Mouse (Mus musculus) yolk sac, embryonic 10.5 days (tissue): Measurements from ENCODE around the gene Flt1.
A peak's percentile ranks its signal among the peaks of the same experiment; 100 is the strongest.

ENCODE experiments used
- DNase-seq: peaks from one replicate; pipeline ENCODE4 v3.0.0-alpha.2; 2017; ENCODE audit warnings: low spot score

Gene Flt1

DNA sequence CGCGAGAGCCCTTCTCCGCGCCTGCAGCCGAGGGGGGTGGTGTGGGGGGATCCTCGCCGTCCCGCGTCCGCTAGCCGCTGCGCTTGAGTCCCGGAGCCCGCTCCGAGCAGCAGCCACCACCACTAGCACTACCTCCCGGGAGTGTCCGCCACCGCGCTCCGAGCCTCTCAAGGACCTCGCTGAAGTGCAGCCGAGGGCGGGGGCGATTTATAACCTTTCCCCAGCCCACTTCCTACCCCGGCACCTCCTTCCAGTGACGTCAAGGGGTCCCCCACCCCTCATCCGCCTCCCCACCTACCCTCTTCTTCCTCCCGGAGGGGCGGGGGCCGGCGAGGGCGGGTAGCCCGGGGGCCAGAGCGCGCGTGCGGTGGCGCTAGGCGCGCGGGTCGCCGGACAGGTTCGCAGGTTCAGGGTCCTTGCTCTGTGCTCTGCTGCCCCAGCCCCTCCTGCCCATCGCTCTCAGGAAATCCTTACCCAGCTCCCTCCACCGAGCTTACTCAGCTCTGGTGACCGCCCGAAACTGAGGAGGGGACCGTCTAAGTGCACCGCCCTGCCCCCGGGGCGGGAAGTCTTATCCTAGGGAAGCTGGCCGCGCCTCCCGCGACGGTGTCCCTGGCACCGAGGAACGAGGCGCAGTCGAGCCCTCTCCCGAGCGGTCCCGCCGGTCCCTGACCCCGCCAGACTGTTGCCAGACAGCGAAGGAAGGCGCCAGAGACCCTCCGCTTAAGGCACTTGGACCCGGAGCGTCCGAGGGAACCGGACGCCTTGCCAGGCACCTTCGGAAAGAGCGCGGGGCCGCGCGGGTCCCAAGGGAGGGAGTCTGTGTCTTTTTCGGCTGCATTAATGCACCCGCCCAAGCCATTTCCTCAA, at the start of gene Flt1:
TSS of gene Flt1 (minus strand) at position 181 of the 870 bp plus-strand sequence.
- peak; percentile 37 for DNase-seq

DNA sequence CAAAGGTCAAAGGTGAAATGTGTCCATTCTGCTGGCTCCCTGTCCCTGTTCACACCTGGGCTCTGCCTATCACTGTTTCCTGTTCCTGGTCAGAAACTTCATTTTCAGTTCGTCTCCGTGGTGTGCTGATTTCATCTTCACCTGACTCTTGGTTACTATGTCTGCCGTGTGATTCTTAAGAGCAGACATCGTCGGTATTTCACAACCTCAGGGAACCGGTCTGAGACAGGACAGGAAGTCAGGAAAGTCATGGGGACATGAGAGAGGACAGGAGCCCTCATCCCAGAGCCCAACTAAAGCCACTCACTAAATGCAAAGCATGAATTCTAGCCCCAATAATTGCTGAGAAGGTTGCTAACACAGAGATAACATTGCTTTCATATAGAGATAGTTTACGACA, 49.4 kb upstream of the Flt1 start:
- no peak for DNase-seq

DNA sequence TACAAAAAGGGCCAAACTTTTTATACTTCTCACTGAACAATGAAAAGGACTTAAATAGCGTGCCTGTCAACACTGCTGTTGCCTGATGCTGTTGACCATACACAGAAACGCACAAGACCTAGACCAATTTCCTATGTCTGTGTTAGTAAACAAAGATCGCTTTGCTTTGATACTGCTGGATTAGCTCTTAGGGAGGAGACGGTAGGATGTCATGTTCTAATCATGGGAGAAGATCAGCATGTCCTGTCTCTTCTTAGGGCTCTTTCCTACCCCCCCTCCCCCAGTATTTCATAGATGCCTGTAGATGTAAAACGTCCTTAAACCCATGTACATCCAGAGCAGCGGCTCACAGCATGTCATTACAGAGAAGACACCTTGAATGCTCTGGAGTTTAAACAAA, 44.1 kb upstream of the Flt1 start:
- DNase-seq = no peak

DNA sequence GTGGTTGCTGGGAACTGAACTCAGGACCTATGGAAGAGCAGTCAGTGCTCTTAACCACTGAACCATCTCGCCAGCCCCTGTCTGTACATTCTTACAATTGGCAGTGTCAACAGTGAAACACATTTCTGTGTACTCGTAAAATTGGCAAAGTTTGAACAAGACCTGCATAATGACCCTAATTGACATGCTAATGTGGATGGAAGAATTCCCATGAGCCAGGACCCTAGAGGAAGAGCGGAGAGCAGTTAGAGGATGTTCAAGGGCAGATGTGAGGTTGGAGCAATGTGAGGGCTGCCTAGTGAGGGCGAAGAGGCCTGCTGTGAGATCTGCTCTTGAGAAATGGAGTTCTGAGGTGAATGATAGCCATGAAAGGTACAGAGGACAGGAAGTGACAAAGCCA, 38.2 kb upstream of the Flt1 start:
- no peak for DNase-seq

DNA sequence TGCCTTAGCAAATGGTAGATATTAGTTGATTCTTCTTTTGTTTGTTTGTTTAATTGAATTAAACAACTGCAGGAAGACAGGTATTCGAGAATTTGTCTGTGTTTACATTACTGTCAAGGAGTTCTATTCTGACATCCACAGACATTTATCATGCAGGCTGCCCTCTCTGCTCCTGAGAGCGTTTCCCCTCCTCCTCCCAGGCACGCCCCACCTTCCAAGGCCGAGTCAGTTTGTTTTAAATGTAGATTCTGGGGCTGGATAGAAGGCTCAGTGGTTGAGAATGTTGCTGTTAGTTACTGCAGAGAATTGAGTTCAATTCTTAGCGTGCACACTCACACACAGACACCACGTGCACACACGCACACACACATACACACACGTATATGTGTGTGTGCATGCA, 36.2 kb upstream of the Flt1 start:
- DNase-seq = no peak

DNA sequence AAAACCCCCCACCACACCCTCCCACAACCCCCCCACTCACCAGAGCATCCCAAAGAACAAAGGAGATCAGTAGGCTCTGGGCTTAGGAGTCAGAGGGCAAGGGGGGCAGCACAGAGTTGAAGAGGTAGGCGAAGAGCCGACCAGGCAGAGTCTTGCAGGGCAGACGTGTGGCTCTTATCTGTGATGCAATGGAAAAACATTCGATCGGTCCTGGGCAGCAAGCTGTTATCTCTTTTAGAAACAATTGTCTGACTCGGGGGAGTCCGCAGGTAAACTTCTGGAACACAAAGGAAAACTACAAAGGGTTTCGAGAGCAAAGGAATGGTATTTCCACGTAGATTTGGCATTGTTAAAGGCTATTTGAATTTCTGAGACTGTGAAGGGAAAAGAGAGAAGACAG, 35.5 kb upstream of the Flt1 start:
- no peak for DNase-seq

DNA sequence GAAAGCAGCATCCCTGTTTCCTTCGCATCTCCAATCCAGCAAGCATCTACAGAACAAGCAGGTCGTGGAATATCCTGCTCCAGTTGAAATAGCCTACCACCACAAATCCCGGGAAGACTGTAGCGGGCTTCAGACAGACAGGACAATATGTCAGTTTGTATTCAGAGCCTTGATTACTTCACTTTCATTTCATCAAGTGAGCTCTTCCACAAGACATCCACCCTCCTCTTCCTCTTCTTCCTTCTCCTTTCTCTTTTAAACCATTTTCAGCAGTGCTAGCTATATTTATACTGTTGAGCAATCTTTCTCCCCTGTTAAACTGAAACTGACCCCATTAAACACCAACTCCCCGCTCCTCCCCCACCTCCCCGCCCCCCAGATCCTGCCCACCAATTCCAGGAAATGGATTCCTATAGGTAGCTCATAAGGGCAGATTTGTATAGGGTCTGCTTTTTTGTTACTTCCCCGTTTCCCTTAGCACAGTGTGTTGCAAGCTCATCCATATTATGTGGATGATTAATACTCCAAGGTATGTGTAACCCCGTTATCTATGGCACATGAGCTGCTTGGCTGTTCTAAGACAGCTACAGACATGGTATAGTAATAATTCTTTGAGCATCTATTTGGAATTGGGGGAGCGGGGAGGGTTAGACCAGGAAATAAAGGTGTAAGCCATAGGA, 33.0 kb upstream of the Flt1 start:
- DNase-seq = no peak

DNA sequence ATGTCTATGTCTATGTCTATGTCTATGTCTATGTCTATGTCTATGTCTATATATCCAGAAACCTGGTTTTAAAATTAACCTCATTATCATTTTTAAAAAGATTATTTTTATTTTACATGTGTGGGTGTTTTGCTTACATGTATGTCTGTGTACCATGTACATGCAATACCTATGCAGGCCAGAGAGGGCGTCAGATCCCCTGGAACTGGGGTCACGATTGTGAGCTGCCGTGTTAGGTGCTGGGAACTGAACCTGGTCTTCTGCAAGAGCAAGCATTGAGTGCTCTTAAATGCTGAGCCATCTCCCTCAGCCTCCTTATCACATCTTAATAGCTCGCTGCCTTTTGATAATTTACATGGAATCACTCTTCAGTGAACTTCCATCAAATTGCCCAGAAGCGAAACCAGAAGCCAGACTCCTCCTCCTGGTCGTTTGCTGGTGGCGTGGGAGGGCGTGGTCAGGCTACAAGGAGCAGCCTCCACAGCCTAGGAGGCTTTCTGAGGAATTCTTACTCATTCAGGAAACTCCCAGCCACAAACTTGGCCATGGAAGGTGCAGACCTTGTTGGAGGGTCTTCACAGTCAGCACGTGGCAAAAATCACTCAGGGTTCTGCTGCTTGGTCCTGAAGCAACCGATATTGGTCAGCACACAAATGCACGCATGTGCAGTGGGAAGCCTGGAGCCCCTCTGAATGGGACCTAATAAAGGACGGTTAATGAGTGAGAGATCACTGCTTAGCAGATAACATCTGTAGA, 32.2 kb upstream of the Flt1 start:
- no peak for DNase-seq

DNA sequence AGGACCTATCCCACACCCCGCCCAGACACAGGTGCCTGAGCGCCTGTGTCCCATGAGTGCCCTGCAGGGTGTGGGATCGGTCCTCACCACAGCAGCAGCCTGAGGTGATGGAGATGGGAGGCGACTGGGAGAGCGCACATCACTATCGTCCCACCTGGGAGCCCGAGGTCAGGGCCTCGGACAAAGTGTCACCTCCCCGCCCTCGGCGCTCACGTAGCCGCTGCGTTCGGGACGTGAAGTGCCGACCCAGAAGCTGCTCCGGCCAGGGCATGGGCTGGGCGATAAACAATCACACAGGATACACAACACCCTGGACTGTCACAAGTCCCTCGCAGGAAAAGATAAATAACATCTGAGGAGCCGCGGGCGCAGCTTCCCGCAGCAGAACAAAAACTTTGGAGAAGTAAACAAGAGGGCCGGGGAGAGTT, 27.1 kb upstream of the Flt1 start:
- DNase-seq = peak; percentile 13

DNA sequence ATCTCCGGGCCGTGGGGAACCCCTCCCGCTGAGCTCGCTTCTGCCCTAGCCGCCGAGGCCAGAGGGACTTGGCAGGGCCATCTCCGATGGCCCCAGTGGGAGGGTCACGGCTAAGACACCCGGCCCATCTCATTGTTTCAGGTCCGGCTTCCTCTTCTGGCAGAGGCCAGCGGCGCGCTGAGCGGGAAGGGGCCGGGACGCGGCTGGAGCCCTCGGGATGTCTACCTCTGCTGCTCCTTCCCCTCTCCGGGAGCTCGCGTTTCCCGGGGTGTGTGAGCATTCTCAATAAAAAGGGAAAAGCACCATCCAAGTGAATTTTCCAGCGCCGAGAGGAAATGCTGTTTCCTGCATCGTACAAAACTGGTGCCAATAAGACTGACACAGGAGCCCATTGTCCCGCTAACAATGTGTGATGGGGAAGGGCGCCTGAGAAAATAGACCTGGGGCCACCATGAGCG, 25.9 kb upstream of the Flt1 start:
- peak; percentile 28 for DNase-seq

DNA sequence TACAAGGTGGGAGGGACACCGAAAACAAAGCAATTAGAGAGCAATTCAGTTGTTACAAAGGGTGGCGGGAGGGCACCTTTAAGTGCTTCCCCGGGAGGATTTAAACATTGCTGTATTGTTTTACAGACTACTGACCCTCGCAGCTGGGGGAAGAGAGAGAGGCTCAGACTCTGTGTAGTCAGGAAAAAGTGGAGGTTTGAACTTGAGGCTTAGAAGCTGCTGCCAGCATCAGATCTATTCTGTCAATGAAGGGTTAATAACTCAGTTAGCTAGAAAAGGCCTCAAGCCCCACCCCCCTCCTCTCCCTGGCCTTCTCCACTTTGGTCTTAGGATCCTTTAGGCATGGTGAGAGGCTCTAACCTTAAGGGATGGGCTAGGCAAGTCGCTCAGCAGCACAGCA, 24.2 kb upstream of the Flt1 start:
- DNase-seq = no peak

DNA sequence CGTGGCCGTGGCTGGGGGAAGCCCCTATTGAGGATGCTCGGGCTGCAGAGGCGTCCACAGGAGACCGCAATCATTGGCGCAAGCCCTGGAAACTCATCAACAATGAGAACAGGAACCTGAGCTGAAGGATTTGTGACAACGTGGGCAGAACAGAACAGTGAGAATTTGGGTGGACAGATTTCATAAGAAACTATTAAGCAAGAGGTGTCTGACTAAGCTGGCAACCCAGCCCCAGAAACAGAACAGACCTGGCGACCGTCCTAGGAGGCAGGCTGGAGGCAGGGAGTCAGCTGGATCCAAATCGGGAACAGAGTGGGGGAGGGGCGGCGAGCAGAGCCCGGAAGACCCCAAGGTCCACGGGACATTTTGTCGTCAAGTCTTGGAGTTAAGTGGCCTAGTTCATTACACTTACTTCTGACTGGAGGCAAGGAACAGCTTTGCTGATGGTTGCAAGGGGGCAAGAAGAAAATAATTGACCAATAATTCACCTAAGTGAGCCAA, 22.3 kb upstream of the Flt1 start:
- DNase-seq = no peak

DNA sequence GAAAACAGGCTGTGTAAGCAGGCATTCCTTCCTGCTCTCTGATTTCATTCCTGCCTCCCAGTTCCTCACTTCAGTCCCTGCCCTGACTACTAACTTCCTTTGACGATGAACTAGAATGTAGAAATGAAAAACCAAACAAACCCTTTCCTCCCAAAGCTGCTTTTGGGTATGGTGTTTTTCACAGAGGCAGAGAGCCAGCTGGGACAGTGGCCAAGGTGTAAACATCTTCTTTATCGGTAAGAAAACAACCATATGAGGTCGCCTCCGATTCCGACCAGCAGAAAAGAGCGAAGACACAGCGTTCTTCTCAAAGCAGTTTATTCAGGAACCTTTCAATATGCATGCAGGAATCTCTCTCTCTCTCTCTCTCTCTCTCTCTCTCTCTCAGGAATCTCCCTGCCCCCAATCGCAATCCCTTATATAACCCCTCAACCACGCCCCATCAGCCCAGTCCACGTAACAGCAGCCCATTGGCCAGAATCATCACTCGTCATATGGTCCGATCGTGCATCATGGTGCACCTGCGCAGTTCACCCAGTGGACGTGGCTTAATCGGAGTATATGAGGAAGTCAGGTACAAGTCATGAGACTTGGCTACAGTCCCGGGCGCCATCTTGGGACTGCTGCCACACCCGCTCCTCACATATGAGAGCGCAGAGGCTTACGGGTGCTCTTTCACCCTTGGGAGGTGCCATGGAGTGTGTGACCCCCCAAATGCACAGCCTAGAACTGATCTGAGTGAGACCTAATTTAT, 19.3 kb upstream of the Flt1 start:
- no peak for DNase-seq

DNA sequence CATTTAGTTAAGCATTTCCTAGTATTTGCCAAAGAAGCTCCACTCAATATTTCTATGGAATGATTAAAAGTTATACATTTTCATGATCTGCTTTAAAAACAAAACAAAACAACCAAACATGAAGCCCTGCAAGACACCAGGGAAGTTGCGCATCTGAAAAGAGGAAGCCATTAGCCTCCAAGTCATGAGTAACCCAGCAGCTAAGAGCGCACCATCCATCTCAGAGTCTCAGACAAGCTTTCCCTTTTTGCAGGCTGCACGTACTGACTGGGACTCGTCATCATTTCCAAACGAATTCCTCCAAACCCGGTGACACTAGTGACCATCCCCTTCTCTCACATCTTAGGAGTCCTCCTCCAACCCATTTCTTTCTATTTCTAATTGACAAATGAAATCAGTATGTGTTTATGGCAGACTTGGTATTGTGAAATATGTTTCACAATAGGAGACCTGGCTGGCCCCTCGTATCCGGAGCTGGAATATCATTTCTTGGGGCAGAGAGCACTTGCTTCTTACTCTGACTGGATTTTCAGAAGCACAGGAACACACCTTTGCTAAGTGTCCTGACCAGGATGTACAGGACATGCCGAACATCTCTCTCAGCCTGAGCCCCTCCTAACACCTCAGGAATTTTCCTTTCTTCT, 16.8 kb upstream of the Flt1 start:
- DNase-seq = no peak

DNA sequence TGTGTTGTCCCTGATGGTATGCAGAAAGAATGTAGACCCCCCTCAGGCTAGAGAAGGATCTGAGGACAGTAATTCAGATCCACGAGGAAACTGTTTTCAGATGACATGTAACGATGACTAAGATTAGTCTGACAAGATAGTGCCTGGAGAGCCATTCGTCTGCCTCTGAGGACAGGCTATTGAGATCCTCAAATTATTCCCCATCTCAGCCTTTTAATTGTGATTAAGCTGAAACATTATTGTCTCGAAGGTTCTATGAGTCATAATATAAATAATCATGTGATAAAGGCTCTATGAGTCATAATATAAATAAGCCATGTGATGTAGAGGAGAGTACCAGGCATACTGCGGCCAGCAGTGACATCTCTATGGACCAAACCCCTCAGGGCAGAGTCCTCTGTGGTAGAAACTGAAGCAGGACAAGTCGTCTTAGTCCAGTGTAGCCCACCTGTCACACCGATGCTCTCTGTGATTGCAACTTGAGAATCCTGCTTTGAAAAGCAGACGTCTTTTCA, 11.0 kb upstream of the Flt1 start:
- DNase-seq = no peak

DNA sequence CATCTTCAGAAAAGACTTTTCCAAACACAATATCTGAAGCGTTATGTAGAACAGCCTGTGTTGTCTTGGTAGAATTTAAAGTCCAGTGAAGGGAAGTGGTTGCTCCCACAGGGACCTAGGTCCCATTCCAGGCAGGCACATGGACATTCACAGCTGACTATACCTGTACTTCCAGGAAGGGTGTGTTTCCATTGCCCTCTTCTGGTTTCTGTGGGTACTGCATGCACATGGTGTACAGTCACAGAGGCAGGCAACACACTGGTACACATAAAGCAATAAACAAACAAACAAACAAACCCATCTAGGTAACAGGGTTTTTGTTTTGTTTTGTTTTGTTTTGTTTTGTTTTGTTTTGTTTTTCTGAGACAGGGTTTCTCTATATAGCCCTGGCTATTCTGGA, 7.9 kb upstream of the Flt1 start:
- no peak for DNase-seq

DNA sequence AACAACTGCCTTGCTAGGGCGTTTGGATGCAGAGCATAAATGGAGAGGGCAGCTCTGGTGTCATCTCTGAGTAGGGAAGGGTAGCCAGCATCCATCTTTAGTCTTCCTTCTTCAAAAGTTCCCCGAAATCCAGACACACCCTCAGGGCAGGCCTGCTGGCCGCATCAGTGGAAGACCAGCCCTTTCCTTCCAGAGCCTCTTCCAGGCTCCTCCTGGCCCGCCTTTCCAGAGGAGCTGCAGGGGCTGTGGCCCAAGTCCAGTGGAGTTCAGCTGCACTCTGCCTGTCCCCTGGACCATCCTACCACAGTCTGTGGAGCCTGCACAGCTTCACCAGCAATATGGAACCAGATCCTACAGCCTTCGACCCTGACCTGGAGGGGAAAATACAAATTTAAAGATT, 7.1 kb upstream of the Flt1 start:
- DNase-seq = no peak

DNA sequence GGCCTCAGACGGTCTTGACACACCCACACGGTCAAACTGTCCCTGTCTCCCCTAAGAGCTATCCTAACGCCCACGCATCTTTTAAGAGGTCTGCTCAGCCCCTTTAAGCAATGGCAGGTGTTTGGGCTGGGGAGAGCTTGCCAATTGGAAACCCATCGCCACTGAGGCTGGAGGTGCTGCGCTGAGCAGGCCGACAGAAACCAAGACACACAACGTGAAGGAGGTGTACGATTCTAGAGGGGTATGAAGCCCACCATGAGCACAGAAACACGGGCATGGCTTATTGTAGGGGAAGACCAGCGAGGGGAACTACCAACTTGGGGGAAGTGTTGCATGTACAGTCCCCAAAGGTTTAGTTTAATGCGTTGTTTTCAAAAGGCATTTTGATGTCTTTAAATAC, 1.7 kb upstream of the Flt1 start:
- no peak for DNase-seq

DNA sequence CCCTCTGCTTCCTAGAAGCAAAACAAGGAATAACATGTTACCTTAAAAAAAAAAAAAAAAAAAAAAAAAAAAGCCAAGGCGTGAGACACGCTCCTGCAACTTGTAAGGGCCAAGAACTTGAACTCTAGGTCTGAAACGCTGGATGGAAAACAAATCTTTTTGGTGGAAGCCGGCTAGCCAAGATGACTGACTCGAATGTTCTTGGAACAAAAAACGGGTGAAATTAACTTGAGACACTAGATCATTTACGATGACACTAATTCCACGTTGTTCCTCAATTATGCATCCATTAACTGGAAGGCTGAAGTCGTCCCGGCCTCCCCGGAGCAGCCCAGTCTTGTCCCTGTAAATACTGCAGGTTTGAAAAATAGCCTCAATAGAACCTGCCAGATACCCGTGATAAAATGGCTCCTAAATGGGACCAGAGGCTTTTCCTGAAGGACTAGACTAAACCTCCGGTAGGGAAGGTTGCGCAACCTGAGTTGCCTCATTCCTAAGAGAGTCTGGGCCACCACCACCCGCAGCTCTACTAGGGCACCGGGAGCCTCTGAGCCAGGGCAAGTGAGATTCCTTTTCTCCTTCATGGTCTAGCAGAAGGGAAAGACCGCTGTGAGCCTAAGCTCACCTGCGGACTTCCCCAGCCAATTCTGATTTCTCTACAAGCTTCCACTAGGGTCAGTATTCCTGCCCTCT, 1.0 kb upstream of the Flt1 start:
- DNase-seq = no peak
